Mouse (Mus musculus): ENCODE measurements at regions not wholly inside any gene's neighbourhood (a gene's known extent, or its start where the extent isn't known, plus 50 kb on each side); places are given as distances from the start of the nearest gene placed in this dataset.

DNA sequence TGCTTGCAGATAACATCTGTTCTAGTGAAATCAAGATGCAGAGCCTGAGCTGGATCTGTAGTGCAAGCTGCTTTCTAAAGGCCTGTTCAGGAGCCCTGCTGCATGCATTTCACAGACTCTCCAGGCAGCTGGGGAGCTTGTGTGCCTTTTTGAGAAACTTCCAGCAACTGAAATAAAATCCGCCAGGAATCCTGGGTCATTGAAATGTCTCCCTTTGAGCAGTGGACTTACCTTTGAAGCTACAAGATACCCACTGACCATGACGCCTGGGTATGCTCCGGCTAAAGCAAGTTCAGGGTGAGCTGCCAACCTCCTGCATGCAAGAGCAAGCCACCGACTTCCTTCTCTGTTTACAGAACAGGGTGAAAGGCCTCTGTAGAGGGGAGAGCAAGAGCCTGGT lies 278.7 kb downstream of the Cenpw start:
- no peak for DNase-seq (ENCODE audit: low read depth, low spot score)

DNA sequence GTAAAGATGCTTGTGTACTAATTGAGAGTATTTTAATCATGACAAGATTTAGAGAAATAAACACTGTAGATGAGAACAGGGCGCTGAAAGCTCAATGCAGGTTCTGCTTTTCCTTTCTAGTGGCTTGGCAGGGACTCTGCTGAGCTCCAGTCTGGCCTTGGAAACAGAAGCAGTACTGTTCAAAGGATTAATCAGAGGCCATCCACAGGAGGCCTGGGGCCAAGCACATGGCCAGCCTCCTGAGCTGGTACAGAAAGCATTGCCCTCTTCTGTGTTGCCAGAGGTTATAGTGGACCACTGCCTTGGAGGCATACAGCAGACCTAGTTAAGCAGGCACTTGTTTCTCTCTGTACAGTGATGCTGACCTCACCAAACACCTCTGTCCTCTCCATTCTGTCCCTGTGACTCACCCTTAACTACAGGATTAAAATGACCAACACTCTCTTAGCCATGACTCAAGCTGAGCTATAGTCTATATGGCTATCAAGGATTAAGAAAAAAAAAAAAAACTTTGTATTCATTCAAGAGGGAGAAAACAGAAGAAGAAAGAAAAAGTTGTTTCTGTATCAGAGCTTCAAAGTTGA lies 302.5 kb downstream of the Cenpw start:
- DNase-seq (ENCODE audit: low read depth, low spot score) = no peak

DNA sequence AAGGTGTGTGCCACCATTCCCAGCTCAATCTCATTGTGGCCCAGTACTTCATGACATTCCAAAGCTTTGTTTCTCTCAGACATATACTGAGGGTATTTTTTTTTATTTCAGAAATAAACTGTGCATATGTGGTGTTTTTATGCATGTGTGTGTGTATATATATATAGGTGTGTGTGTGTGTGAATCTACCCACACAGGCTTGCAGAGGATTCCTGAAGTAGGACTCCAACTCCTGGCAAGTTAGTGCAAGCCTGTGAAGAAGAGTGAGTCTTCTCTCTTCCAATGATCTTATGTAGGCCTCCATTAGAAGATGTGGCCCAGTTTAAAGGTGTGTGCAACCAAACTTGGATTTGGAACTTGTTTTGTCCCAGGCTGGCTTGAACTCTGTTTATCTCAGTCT lies 328.9 kb upstream of the Rspo3 start:
- no peak for DNase-seq (ENCODE audit: low read depth, low spot score)

DNA sequence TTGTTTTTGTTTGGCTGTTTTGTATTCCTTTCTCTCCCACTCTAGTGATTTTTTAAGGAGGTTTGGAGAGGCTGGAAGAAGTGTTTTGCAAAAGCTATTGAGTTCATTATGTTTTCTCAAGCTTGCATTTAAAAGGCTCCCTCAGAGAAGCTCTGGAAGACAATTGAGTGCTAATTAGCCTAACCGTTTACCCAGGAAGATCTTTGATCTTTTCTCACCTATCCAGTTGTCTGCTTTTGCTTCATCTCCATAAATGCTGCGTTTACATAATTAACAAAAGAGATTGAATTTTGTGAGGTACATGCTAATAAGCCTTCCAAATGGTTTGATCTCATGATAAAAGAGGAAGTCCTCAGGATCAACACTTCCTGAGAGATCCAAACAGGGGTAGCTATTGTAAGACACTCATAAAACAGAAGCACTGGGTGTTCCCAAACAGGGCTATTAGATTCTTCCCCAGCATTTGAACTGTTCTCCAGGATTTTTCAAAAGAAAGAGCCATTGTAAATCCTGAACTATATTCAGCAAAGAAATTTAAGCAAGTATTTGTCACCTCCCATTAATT lies 320.2 kb upstream of the Rspo3 start:
- no peak for DNase-seq (ENCODE audit: low read depth, low spot score)

DNA sequence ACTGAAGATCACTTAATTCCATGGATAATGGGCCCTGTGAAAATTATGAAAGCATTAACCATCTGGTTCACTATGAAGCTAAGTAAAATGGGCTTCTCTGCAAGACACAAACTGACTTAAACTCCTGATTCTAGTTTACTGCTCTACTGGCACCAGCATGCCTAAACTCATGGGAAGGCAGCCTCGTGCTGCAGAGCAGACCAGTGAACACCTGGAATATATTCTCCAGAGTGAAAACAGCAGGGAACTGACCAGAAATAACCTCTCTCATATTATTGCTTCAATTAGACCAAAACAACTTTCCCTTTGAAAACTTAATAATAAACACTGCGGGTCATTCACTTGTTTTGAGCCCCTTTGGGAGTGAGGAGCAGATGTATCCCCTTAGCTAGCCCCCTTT lies 316.8 kb upstream of the Rspo3 start:
- no peak for DNase-seq (ENCODE audit: low read depth, low spot score)

DNA sequence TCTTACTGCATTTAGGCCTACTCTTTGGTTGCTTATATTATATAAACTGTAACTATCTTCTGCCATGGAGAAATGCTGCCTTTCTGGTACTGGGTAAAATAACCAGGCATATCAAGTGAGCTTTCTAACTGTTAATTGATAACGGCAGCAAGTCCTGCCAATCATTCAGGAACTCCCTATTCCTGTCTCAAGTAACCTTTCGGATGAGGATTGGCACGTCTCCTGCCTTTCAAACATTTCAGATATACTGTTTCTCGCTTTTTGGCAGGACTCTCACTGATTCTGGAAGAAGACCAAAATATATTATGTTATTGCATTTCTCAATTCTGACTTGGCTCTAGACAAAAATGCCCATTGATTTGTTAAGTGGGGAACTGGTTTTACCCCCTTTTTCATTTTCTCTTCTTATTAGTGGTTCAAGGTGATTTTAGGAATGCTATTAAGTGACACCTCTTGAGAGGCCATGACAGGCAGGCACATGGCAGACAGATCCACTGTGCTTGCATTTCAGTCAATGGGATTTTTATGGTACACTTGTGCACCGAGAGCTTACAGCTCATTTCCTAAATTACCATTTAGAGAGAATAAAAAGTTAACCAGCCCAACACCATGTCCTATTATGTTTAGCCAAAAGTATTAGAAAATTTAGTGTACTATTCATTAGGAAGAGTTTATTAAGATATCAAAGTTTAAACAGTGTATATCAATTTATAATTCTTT lies 289.4 kb upstream of the Rspo3 start:
- DNase-seq (ENCODE audit: low read depth, low spot score) = no peak

DNA sequence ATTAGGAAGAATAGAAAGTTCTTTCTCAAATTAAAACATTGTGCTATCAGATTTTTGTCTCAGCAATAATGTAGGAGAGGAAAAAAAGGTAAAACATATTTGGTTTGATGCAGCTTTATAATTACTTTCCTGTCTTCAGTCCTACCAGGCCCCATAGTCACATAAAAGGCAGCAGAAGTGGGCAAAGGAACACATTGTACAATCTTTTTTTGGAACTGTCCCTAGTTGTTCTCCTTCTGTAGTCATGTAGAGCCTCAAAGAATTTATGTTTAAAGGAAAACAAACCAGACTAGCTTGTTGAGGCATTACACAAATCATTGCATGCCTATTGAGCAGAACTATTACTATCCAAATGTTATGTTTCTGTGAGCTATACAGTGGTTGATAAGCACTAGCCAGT lies 288.7 kb upstream of the Rspo3 start:
- no peak for DNase-seq (ENCODE audit: low read depth, low spot score)

DNA sequence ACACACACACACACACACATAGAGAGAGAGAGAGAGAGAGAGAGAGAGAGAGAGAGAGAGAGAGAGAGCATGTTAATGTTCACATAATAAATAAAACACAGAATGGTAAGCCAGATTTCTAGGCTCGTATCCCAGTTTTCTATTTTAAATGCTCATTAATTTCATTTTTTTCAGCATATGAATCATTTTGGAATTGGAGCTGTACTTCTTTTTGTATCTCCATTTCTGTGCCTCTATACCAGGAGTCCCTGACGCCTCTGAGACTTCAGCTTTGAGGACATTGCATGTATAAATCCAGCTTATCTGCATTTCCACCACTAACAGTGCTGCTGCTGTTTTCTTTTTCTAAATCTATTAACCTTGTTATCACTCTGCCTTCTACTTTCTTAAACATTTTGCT lies 287.5 kb upstream of the Rspo3 start:
- no peak for DNase-seq (ENCODE audit: low read depth, low spot score)

DNA sequence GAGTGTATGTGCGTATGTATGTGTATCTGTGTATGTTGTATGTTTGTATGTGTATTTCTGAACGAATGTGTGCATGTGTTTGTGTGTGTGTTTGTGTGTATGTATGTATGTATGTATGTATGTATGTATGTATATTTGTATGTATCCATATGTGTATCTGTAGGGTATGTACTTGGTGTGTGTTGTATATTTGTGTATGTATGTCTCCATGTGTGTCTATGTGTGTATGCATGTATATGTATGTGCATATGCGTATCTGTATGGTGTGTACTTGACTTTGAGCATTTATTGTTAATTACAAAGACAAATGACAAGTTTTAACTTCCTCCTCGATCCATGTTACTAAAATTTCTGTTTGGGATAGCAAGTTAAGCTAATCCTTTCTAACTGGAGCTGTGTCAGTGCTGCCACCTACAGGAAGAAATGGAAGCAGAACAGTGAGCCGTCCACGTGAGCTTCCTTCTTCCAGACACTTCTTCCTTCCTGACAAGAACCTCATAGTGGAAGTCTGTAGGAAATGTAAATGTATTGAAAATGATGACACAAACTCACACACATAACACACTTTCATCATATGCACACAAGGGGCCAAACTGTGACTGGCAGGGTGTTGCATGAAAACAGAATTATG lies 268.4 kb upstream of the Rspo3 start:
- DNase-seq (ENCODE audit: low read depth, low spot score) = peak; percentile 3

DNA sequence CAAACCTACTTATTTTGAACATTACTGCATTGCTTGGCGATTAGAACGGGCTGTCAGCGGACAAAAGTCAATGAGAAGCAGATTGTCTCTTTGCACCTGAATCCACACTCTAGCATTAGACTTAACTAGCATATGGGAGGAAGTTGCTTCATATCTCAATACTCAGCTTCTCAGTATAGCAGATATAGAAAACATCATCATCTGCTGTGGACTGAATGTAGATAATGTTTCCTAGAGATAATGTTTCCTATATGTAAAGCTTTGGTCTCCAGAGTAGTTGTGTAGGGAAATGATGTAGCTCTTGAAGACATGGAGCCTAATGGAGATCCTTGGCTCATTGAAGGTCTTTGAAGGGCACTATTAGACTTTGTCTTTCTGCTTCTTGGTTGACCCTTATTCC lies 267.0 kb upstream of the Rspo3 start:
- no peak for DNase-seq (ENCODE audit: low read depth, low spot score)

DNA sequence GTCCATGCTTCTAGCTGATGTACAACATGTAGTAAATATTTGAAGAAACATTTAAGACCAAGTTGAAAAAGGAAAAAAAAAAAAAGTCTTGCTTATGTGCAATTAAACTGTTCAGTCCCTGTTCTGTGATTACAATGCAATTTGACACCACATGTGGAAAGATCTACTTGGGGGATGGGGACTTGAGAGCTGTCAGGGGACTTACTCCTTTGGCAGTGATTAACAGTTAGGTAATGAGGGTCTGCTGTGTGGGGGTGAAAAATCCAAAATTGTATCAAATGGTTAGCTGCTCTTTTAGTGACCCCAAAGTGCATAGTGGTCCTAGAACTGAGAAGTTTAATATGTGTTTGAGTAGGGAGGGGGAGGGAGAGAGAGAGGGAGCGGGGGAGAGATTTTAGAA lies 259.0 kb upstream of the Rspo3 start:
- DNase-seq (ENCODE audit: low read depth, low spot score) = no peak

DNA sequence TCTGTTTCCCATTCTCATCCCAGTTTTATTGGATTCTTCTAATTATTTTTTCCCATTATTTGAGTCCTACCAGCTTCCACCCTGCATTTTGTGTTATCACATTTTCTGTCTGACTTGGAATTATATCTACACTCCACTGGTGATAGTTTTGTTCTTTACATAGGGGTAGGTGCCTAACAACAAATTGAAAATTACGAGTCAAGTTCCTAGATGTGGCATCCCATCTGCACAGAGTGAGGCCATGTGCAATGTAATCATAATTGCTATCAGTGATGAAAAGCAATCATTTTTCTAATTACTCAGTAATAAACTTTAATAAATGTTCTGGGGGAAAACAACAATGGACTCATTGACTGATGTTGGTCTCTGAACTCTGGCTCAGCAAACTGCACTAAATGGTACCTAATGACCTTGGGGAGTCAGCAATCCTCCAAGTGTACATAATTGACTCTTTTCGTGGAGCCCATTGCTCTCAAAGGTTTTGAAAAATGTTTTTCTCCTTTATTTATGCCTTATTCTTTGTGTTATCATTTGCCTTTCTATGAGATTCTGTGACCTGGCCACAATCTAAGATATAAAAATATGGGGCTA lies 250.6 kb upstream of the Rspo3 start:
- no peak for DNase-seq (ENCODE audit: low read depth, low spot score)

DNA sequence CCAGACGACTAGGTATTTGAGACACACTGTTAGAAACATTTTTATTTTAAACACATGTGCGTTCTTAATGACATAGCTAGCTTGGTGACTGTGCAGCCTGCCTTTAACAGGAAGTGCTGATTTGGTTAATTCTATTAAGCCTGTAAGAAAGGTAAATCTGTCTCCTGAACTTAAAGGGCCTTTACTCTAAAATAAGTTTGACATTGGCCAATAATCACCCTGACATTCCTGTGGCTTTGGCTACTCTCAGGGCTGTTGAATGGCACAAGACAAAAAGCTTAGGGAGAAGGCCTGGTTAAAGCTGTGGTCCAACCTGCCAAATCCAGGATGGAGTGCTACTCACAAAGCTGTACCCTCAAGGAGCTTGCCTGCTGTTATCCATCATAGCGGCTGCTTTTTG lies 201.0 kb upstream of the Rspo3 start:
- DNase-seq (ENCODE audit: low read depth, low spot score) = no peak

DNA sequence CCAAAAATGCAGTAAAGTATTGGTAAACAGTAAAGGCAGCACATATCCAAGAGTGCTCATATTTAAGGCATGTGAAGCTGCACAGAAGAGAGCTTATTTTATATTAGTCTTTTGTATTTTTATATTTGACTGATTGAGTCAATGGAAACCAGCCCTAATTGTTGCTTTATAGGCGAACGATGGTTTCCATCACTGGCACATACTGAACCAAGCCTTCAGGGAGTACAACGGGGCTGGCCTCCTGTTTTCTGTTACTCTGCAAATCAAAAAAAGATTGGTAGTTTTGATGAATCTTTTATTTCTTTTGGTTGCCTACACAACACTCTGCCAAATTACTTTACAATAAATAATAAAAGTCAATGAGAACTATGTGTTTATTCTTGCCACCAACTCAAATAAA lies 189.7 kb upstream of the Rspo3 start:
- no peak for DNase-seq (ENCODE audit: low read depth, low spot score)

DNA sequence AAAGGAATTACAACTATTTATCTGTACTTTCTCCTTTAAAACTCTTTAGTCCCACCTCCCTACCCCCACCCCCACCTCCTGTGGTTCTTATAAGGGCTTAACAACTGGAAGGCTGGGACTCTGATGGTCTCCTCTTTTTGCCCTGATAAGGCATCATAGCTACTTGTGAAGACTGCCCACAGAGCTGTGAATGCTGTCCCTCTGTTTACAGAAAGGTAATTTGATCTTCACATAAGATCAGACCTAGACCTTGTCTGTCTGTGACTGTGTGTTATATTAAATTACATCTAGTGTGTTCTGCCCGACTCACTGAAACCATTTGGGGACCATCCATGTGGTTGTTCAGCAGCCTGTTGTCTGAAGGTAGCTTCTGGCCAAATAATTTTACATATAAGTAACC lies 175.3 kb upstream of the Rspo3 start:
- DNase-seq (ENCODE audit: low read depth, low spot score) = no peak

DNA sequence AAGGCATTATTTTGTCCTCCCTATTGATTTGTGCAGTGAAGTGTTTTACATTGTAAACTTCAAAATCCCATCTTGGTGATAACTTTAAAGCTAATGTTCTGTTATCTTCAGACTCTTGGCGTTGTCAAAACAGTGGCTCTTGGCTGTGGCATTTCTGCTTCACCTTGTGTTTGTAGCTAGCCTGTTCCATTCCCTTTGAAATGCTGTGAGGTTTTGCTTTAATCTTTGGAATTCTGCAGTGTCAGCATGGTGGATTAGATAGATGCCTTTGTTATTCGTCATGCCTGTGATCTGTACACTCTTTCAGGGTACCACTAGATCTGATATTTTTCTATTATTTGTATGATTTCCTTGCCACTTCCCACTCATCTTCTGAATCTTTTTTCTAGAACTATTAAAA lies 173.0 kb upstream of the Rspo3 start:
- DNase-seq (ENCODE audit: low read depth, low spot score) = no peak

DNA sequence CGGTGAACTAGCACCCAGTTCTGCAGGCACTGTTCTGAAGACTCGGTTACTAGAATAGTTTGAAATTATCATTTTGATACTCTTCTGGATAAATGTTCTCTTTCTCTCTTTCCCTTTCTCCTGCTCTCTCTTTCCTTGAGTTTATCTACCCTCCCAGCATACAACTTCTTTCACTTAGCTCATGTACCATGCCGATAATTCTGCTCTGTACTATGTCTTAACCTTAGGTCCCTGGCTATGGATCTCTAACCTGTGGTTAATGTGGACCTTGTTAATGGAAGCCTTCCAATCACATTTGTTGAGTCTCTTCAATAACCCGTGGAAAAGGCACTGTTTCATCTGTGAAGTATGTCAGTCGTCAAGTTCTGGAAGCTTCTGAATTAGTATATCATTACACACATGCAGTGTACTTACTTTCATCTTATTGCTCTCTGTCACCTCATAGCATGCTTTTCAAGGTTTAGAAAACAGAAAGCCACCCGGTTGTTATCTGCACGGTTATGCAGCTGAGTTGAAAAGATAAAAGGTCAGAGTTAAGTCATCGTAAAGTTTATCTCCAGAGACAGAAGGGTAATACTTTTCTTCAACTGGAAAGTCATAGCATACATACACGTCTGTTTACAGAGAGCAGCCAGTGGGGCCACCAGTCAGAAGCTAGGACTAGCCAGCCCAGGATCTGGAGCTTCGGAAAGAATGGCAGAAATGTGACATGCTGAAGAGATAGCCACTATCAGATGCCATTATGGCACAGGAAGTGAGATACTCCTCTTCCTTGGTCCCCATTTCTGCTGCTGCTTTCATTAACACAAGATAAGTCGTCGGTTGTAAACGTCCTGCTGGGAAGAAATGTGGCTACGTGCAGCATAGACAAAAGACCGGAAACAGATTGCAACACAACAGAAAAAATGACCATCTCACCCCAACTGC lies 157.6 kb upstream of the Rspo3 start:
- no peak for DNase-seq (ENCODE audit: low read depth, low spot score)

DNA sequence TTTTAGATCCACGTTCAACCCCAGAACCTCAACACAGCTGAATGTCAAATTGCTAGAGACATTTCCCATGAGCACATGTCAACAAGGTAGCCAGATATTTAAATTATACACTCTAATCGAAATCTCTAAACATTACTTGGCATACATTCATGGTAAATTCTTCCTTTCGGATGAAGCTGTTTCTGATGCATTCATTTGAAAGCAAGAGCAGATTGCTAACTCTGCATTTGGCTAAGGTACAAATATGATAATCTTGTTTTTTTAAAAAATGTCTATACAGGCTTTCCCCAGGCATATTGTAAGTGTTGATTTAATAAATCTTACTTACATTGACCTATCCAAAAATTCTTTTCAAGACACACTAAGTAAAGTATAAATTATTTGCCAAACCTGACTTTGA lies 153.9 kb upstream of the Rspo3 start:
- no peak for DNase-seq (ENCODE audit: low read depth, low spot score)

DNA sequence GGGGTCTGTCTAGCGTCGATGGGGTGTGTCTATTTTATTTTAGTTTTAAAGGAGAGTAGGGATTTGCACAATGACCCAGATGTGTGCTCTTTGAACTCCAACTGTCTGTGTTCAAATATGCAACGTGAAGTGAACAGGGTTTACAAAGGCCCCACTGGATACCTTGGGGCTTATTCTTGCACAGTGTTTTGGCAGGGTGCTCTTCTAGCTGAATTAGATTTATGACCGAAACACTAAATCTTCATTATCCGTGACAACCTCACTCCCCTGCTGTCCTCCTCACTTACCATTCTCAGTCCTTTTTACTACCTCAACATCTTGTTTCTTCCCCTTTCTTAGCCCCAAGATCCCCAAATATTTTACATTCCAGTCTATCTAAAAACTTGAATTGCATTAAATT lies 151.3 kb upstream of the Rspo3 start:
- DNase-seq (ENCODE audit: low read depth, low spot score) = no peak

DNA sequence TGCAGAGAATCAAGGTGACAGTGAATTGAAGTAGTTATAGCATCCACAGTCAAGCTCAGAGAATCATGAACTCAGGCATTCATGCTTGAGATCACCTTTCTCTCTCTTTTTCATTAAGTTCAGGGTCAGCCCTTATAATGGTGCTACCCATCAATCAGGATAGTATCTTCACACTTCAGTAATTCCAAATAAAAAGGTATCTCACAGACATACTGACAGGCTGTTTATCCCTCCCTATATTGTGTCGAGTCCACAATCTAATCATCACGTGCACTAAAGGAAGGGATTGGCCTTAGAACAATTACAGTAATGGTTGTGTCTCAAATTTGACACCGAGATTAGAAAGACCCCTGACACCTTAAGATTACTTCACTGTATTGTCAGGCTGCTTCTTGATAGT lies 138.7 kb upstream of the Rspo3 start:
- no peak for DNase-seq (ENCODE audit: low read depth, low spot score)

DNA sequence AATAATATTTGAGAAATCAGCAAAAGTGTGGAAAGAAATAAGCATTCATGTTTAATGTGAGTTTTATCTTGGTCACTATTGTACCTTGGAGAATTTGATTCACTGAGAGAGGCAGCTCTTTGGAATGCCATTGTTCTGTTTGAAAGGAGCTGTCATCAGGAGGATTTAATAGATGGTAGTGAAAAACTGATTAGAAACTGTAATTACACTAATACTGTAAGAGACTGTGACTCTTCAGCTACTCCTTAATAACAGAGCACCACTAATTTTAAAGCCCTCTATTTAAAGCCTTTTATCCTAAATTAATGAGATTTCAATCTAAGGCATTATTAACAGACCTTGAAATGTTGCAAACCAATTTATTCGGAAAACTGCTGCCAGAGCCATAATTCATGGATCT lies 126.1 kb upstream of the Rspo3 start:
- DNase-seq (ENCODE audit: low read depth, low spot score) = no peak

DNA sequence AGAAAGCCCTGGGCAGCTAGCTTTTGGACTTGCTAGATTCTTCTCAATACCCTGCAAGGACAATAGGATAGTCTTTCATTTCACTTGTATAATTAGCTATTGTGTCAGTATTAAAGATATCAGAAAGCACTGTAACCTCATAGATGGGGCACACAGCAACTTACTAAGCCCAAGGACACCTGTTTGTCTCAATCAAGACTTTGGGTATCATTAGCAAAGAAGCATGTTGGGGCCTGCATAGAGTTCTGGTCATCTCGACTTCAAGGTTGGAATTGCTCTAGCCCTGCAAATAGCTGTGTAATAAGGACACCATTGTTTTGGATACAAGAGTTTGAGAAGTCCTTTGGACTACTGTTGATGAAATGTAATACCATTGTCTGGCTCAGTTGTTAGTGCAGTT lies 104.6 kb upstream of the Rspo3 start:
- no peak for DNase-seq (ENCODE audit: low read depth, low spot score)

Measured in A20 (cell line).